Mouse (Mus musculus) embryo, embryonic 10 days (tissue): ENCODE data around the gene Fyn.

ENCODE experiments used
- DNase-seq: peaks from one replicate; pipeline ENCODE4 v3.0.0-alpha.2; 2015; ENCODE audit warnings: low spot score

Fyn gene

GRCm38 (mm10) chr10:39571011-39571410 is 202.4 kb downstream of the Fyn start:
- no peak for DNase-seq

DNA sequence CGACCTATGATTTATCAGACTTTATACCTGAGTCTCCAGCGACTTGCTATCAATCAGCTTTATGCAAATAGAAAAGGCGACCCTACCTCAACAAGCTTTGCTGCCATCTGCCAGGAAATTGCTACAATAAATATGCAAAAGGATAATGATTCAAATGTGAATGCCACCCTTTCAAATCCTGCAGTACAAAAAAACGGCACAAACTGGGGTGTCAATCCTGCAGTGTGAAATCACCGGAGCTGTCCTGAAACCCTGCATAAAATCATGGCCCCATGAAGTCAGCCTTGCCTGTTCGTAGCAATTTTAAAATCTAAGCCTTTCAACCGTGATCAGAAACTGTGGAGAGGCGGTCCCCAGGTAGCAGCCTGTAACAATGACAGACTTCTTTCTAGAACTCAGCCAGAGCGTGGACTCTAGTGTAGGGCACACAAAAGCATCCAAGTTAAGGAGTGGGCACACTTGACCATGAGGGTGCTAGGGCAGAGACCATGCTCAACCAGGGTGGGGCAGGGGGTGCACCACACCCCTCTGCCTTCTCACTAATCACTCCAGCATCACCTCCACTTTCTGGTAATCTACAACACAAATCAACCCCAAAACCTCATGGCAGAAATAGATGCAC is 203.5 kb downstream of the Fyn start:
- no peak for DNase-seq

DNA sequence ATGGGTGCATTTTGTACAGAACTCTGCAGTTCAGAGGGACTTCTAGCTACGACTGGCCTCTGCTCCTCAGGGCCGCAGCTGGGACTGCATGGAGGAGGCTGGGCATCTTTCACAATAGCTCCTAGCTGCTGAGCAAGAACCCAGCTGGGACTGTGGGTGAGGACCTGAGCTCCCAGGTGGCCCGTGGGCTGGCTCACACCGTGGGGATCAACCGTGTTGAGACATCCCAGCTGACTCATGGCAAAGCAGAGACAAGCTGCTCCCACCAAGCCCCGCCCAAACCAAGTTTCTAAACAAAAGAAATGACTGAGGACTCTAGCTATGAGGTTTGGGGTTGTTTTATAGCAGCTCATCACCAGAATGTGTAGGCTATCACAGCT is 204.0 kb downstream of the Fyn start:
- DNase-seq, result no peak

DNA sequence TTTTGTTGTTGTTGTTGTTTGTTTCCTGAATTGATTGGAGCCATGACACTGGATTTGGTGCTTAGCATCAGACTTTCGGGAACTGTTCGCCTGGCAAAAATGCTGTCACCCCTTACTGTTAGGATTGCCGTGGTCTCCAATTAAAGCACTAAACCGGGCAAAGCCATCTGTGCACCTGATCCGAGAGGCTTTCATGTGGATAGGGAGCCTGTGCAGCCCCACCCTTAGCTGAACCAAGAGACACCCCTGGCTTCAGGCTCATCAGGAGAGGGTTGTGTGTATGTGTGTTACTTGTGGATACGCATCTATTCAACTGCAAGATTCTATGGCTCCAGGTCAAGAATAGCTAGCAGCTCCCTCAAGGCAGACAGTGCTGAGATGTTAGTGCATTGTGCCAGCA is 207.8 kb downstream of the Fyn start:
- DNase-seq, result no peak

DNA sequence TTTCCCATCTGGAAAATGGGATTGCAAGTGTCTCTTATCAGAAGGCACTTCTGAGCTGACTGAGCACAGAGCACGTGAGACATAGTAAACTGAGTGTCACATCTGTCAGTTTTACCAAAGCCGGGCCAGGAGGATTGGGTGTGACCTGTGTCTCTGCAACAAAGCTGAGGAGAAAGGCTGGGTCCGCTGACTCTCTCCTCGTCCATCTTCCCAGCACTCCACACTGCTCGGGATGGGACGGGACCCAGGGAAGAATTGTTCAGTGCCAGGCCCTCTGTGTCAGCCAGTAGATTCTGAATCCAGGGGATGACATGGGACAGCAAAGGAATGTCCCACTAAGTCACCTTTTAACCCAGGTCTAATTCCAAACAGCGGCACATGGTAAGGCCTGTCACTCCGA is 211.8 kb downstream of the Fyn start:
- no peak for DNase-seq

- DNase-seq, result no peak
These were observed 213.7 kb downstream of the Fyn start for GRCm38 (mm10) chr10:39582385-39582784.

DNA sequence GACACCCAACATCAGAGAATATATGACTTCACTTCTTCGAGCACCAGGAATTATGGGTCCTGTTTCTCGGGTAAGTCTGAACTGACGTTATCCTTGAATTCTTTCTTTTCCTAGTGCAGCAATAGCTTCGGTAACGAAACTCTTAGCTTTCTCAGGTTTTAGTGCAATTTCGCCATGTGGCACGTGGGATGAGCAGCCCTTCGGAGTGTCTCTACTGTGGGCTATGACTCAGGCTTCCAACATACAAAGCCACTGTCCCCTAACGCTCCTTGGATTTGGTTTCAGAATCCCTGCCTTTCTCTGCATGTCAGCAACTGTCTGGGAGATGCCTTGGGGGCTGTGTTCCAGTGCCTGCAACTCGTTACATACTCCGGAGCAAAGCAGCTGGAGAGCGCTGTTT is 215.1 kb downstream of the Fyn start:
- DNase-seq, result no peak

- no peak for DNase-seq
These were observed 218.8 kb downstream of the Fyn start for GRCm38 (mm10) chr10:39587290-39587925.

- DNase-seq, result no peak
These were observed 219.5 kb downstream of the Fyn start for GRCm38 (mm10) chr10:39587973-39588746.

- no peak for DNase-seq
These were observed 221.3 kb downstream of the Fyn start for GRCm38 (mm10) chr10:39589765-39590546.

DNA sequence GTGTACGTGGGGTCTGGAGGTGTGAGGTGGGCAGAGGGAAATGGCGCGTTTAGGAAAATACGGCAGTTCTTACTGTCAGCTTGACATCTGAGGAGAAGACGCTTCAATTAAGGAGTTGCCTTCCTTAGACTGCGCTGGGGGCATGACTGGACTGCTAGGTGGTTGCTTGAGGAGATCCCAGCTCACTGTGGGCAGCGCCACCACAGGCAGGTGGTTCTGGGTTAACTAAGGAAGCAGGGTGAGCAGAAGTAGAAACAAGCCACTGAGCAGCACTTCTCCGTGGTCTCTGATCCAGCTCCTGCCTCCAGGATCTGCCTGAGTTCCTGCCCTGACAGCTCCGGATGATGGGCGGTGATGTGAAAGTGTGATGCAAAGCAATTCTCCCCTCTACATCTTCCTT is 222.0 kb downstream of the Fyn start:
- DNase-seq, result no peak

DNA sequence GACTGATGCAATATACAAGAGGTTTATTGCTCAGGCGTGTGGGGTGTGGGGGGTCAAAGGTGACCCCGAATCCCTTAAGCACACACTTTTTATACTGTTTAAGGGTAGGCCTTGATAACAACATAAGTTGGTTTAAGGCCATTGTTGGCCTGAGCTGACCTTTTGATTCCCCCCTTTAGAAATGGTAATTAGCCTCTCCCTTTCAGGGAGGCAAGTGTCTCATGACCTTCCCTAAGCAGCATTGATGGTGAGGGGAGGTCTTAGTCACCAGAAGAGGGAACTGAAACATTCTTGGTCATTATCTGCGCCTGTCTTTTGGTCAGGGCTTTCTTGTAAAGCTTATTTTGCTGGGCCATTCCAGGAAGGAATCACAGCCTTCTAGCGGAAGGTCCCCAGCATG is 223.8 kb downstream of the Fyn start:
- DNase-seq, result no peak

DNA sequence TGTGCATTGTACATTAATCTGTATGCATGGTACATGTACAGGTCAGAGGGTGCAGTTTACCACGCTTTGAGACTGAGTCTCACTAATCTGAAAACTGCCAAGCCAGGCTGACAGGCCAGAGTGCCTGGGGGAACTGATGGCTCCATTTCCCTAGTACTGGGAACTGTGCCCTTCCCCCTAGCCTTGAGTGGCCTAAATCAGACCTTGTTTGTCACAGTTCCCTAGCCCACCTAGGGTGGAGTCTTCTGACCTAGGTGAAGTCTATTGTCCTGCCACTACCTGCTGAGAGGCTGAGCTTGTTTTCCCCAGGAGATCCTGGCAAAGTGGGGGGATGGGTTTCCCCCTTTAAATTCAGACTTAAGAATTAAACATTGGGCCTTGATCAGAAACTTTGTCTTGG is 226.1 kb downstream of the Fyn start:
- DNase-seq, result no peak

- no peak for DNase-seq
These were observed 227.2 kb downstream of the Fyn start for GRCm38 (mm10) chr10:39595862-39596261.

DNA sequence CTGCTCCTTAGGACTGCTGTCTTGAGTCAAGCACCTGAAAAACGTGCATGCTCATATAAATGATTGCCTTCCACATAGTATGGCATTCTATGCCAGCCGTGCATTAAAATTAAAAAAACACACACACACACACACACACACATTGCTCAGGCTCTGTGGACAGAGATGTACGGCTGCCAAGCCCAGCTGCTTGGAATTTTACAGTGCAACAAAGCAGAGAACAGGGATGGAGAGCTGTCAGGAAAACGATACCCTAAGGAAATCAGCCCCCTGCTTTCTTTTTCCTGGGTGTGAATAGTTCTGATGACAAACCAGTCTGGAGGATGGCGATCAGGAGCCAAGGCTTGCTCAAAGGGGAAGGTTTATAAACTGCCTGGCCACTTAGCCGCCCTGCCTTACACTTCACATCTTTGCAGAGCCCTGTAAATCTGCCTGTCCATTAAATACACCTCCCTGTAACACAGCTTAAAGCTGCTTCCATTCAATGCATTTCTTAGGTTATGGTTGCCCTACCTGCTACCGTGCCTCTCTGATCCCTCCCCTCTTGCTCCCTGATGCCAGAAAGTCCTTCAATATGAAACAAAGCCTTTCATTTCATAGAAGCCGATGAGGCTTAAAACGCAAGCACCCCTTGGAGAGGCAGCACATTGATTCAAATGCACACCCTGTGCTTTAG is 228.6 kb downstream of the Fyn start:
- DNase-seq, result no peak

DNA sequence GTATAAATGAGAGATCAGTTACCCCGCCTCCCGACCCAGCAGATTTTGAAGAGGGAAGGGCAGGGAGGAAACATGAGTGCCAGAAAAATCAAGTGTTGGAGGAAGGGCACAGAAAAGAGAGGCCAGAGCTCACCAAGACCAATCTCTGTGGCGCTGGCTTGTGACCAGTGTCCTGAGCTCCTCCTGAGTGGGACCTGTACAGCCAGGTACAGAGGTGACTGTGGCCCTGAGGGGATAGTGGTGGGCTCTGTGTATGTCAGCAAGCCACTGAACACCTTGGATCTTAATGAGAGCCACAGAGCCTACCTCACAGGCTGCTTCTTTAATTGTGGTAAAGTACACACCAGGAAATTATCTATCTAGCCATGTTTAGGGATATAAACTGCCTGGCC is 229.1 kb downstream of the Fyn start:
- DNase-seq, result no peak

- DNase-seq, result no peak
These were observed 230.9 kb downstream of the Fyn start for GRCm38 (mm10) chr10:39599601-39600000.

DNA sequence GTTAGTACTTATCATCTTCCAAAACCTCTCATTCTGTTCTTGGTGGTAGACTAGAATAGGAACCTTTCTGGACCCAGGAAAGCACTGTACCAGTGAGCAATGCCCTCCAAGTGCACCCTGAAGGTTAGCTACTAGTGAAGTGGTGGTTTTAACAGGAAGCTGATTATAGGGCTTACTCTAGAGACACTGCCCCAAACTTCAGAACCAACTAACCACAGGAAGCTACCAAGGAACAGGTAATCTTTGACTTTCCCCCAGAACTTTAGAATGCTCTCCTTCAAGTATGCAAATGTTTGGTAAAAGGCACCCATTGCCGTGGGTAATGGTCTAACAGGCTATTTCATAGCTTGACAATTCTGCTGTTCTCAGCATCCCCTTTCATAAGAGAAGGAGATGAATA is 231.5 kb downstream of the Fyn start:
- DNase-seq, result no peak

GRCm38 (mm10) chr10:39601068-39601467 is 232.4 kb downstream of the Fyn start:
- DNase-seq, result no peak

- no peak for DNase-seq
These were observed 237.8 kb downstream of the Fyn start for GRCm38 (mm10) chr10:39606434-39606833.

- DNase-seq, result no peak
These were observed 242.6 kb downstream of the Fyn start for GRCm38 (mm10) chr10:39611234-39611633.

GRCm38 (mm10) chr10:39612131-39612530 is 243.5 kb downstream of the Fyn start:
- no peak for DNase-seq
